Mouse (Mus musculus) kidney, adult 9 months (tissue): ENCODE data around the gene Isg20.

Source experiments
- DNase-seq: peaks from one replicate; pipeline ENCODE4 v3.0.0; 2022

Gene Isg20

DNA sequence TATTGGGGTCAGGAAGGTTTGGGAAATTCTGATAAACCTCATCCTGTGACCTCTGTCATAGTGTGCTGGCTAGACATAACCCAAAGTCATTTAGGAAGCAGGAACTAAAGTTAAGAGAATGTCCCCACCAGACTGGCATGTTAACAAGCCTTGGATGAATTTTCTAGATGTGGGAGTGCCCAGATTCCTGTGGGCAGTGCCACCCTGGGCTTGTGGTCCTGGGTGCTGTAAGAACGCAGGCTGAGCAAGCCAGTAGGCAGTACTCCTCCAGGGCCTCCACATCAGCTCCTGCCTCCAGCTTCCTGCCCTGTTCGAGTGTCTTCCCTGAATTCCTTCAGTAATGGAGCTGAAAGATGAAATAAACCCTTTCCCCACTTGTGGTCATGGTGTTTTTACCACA, 9.0 kb upstream of the Isg20 start:
- DNase-seq = no peak

DNA sequence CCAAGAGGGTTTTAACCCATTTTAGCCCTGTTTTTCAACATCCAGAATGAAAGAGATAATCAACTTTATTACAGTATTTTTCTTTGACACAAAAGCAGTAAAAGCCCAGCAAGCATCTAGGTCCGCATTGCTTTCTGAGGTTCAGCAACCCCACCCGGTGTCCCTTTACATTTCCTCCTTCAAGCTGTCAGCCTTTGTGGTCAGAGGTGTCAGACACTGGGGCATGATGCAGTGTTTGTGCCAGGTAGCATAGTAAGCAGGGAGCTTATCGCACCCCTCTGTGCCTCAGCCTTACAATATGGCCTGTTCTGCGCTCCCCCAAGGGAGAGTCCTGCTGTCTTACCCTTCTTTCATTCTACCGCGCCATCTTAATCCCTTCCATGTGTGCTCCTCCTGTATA, 4.2 kb upstream of the Isg20 start:
- DNase-seq = no peak

DNA sequence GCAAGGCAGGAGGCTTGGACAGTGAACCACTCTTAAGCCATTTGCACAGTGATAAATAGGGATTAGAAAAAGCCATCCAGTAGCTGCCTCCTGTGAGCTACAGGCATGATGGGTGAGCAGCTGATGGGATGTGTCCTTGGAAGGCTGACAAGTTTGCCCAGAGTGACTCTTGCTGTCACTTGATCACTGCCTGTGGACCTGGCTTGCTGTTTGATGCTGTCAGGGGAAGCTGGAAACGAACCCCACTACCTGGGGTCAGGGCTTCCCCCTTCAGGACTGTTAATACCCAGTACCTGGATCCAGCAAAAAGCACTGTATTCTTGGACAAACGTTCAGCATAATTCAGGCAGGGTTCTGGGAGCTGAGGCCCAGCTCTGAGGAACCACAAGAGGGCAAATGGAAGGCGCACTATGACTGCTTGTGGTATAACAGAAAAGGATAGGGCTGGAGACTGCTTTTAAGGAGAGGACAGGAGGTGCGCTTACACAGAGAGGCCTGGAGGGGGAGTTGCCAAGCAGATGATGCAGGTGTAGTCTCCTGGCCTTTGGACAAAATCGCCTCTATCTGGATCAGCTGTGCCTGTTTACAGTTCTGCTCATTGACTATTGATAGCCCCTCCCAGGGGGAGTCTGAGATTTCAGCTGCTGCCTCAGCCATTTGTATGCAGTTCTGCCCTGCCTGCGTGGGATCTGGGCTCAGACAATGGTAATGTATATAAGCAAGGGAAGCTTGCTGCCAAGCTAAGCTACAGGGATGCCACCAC, 2.7 kb upstream of the Isg20 start:
- no peak for DNase-seq

DNA sequence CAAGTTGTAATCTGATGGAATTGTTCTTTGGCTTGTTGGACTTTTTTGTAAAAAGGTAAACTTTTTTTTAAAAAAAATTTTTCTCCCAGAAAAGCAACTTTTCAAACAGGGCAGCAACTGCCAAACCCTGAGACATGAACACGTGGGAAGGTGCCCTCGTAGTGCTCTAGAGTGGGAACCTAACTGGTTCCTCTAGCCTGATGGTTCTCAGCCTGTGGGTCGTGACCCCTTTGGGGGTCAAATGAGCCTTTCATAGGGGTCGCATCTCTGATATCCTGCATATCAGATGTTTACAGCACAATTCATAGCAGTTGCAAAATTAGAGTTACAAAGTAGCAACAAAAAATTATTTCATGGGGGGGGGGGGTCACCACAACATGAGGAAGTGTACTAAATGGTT, 2.0 kb upstream of the Isg20 start:
- no peak for DNase-seq

DNA sequence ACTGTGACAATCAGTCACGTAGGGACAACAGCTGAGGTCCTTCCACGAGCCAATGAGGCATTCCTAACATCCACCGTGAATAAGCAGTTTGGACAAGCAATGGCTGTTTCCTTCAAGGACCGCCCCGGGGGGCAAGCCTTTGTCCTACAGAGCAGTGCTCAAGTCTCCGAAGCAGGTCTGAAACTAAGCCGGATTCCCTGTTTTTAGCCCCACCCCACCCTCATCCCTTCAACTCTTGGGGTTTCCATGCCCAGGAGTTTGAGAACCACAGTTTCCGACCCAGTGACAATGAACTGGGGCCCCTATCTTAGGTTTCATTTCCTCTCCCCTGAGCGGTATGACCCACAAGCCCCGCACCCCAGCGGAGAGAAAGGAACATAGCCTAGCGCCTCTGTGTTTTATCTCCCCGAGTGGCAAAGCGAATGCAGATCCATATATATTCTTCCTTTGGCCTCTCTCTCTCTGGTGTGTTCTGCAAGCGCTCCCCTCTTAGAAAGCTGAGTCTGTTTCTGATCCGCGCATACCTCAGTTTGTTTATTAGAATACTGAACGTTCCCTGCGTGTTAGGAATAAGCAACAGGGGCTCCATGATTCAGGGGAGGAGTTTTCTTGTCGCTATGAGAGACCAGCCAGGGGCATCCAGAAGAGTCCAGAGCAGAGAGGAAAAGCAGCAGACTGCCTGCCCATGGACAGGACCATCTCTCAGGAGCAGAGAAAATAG, 811 bp upstream of the Isg20 start:
- DNase-seq = no peak

DNA sequence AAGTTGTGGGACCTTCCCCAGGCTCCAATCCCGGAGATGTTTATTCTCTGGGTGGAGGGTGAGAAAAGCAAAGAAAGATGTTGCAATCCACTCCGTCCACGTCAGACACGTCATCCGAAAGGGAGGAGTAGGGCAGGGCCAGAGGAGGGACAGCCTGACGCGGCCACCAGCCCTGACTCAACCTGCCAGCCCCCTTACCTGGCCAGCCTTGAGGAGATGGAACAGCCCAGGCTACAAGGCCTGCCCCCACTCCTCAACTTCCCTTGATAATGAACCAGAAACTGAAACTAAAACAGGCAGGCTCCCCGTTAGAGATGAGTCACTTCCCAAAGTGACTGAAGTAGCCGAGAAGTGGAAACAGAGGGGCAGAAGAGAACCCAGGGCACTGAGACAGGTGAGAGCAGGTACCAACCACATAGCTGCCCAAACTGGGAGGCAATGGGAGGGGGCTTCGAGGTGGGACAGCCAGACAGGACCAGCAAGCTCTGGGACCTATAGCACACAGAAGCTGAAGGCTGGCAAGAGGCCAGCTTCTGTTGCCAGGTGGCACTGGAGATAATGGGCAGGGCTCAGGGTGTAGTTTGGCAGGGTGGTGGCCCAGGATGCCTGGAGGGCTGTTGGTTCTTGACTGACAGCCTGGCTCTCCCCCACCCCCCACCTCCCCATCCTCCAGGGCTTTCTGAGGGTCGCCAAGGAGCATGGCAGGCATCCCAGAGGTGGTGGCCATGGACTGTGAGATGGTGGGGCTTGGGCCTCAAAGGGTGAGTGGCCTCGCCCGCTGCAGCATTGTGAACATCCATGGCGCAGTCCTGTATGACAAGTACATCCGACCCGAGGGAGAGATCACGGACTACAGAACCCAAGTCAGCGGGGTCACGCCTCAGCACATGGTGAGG, 673 bp downstream of the Isg20 start:
- no peak for DNase-seq

DNA sequence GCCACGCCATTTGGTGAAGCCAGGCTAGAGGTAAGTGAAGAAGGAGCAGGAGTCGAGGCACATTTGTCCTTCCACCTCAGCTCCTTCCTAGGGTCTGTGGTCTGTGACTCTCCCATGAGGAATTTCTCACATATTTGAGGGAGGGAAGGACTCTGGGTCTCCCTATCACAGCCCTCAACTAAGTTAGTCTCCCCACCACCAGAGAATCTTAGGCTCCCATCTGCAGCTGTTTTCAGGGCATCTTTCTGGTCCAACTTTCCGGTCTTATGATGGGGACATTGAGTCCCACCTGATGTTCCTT, 1.3 kb downstream of the Isg20 start:
- no peak for DNase-seq

DNA sequence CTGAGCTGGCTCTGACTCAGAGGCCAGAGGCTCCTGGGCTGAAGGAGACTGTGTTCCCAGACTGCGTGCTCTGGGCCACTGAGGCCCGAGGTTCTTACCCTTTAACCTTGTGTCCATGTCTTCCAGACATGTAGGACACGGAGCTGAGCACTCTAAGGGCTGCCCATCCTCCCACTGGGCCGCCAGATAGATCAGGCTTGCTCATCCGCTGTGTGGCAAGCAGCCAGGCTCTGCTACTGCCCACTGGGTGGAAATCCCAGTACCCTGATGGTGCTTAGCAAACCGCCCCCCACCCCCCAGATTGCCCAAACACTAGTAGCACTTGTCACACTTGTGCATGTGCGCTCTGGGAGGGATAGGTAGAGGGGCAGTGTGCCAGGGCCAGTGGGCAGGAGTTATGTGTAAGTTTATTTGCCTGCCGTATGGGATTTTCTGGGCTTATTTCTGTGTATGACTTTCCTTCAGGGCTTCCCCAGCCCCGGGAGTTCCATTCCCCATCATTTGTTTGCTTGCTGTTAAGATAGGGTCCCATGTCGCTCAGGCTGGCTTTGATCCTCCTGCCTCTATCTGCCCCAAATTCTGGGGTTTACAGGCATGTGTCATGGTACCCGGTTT, 1.8 kb downstream of the Isg20 start:
- no peak for DNase-seq

DNA sequence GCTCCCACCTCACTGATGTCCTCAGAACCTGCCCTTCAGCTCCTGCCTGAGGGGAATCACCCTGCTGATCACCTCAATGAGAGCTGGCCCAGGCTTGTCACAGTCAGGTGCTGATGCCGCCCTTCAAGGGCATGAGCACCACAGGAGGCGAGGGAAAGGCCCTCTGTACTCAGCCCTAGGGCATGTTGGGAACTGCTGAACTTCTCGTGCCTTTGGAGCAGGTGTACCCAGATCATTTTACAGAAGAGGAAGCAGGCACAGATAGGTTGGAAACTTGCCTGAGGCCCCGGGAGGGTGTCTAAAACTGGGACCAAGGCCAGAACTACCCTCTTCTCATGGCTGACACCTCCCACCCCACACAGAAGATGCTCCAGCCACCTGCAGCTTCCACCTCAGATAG, 5.5 kb downstream of the Isg20 start:
- no peak for DNase-seq

DNA sequence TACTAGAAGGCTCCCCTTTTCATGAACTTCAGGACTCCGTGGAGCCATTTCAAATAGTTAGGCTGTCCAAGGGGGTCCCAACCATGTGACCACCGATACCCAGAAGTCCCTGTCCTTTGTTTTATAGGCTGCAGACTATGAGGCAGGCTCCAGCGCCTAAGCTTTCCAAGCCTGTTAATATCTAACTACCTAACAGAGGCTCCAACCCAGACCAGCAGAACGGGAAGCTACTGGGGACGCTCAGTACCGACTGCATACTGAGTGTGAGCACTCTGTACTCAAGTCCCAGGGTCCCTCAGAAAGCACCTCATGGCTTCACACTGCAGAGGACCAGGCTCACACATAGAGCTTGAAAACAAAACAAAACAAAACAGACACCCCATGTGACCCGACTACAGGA, 9.3 kb downstream of the Isg20 start:
- peak; percentile 56 for DNase-seq

DNA sequence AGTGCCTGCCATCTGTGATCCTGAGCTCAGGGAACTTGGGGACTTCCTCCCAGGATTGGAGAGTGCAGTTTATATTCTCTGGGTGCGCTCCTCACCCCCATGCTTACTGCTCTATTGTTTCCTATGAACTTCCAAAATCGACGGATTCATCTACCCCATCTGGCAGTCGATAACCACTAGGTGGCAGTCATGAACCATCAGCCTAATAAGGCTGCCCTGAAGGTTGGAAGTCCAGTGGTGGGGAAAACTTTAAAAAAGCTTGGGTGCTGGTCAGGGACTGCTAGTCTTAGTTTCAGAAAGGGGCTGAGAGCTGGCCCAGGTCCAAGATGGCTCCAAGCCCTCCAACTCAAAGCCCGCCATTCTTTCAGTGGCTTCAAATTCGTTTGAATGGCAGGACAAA, 11.1 kb downstream of the Isg20 start:
- peak; percentile 70 for DNase-seq

DNA sequence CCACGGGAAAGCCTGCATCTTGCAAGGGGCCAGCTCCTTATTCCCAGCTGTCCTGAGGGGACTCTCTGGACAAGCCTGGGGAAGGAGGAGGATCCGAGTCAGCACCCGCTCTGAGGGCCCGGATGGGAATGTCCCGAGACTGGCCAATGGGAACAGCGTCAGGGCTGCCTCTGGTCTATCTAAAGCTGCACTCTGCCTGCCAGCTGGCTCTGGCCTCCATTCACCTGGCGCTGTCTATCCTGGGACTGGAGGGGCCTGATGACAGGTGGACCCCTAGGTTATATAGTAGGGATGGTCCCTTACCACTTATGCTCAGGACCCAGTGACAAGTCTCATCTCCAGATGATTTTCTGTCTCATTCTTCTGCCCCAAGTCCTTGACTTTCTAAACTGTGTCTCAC, 11.6 kb downstream of the Isg20 start:
- DNase-seq = no peak

DNA sequence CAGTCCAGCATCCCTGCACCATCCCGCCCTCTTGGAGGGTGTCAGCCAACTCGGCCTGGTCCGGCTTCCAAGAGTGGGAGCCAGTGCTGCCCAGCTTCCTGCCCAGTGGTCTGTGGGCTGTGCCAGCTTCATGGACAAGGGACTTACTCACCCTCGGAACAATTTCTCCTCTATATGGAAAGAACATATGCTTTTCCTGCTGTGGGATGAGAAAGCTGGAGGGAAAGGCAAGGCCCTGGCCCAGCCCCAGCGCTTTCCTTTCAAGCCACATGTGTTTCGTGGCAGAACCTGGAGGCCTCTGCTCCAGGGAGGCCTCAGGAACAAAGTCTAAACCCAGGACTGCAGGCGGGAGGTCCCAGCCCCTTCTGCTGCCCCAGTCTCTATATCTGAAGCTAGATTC, 12.5 kb downstream of the Isg20 start:
- DNase-seq = no peak

DNA sequence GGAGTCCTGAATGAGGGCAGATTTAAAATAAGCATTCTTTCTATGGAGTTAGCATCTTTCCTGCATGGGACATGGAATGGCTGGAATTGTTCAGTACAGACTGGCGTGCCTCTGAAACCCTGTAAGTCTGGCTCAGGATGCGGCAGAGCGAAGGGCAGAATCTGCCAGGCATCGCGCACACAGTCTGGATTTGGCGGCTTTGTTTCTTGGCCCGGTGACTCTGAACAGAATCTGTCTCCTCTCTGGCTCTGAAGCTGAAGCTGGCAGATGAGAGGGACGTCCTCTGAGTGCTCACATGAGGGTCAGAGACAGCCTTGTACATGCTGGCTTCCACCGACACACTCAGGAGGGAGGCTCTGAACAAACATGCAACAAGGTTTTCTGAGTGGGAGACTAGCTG, 12.9 kb downstream of the Isg20 start:
- DNase-seq = no peak

DNA sequence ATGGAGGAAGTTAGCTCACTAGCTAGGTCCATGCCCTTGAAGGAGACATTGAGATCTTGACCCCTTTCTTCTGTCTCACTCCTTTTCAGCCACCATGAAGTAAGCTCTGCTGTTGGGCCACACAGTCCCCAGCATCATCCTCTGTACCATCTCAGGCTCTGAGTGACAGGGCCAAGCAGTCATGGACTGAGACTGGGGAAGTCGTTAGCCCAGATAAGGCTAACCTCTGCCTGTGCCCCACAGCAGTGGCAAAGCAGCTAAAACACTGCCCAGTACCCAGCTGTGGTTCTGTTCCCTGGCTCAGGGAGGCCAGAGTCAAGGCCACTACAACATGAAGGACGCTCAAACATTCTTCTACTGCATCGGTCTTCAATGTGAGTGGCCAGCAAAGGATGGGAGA, 14.0 kb downstream of the Isg20 start:
- no peak for DNase-seq

DNA sequence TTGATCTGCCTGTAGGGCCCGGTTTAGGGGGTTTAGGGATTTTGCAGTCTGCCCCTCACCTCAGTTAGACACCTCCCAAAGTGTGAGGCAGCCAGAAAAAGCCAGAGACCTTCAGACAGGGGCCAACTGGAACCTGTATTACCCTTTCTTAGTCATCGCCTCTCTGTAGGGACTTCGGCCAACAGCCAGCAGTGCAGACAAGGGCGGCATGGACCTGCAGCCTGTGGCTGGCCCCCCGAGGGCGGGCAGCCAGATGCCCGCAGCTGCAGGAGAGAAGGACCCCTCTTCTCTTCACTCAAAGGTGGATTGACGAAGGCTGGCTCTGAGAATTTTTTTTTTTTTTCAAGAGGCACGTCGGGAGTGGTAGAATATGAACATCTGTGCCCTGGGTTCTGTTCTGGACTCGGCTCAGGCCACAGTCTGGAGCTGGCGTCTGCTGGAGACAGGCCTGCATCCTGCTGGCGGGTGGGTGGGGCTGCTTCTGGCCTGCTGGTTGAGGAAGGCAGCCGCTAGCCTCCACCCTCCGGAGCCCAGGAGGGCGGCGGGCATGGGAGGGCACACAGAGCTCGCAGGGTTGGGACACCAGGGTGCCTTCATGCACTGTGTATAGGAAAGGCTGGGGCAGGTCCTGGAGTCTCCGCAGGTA, 25.9 kb downstream of the Isg20 start:
- no peak for DNase-seq

DNA sequence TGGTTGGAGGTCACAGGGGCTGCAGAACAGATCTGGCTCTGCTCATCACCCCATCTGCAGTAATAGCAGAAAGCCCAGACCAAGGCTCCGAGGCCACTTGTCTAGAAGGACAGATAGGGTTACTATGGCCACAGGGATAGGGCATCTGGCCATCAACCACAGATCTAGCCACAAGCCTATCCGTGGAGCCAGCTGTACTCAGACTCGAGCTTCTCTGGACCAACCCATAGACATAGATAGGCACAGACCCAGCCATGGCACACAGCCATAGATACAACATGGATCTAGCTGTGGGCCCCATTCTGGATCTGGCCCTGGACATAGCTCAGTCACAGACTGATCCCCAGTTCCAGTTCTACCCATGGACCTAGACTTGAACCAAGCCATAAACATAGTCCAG, 27.7 kb downstream of the Isg20 start:
- no peak for DNase-seq

DNA sequence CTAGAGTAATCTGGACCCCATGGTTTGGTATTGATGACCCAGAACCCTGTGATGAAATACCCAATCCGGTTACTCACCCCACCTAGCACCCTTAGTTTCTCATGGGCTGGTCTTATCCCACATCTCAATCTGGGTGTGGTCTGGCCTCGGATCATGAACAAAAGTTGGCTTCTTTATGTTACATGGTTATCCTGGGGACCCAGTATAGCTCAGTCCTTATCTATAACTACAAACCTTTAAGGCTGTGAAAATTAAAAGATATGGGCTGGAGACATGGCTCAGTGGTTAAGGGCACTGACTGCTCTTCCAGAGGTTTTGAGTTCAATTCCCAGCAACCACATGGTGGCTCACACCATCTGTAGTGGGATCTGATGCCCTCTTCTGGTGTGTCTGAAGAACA, 29.3 kb downstream of the Isg20 start:
- no peak for DNase-seq

DNA sequence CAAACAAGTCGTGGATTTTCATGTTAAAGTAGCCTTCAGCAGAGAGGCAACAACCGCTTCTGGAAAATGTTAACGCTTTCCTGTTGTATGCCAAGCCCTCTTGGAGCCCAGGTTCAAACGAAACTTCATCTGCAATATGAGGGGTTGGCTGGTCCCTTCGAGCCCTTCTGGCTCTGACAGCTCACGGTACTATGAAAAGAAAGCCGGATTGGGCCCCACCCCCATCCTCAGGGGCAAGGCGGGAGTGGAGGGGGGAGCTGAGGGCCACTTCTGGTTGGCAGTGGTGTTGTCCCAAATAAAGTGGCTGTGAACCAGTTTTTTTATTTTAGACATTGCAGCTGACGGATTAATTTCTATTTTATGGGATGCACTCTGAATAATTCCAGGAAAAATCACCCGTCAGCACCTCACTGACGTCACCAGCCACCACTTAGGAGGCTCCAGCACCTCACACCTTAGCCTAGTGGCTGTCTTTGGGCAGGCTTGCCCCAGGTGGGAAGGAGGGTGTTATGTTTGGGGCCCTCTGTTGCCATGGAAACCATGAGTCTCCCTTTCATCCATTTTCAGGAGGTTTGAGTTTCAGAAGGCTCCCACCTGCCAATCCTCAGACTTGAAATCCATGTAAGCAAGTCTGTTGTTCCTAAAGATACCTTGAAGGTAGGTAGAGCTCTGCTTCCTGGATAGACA, 40.8 kb downstream of the Isg20 start:
- DNase-seq = no peak

DNA sequence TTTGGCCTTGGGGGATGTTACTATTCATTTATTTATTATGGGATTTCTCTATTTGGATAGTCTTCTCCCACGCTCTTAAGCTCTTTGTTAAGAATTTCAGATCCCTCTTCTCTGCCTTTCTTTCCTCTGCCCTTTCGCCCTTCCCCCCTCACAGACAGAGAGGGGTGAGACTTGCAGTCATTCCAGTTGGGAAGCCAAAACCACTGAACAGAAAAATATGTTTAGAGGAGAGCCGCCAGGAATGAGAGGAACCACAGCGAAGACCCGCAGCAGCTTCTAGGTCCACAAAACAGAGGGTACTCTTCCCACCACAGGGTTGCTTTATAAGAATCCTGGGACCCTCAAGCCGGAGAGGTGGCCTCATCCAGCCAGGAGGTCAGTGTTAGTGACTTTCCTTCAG, 41.4 kb downstream of the Isg20 start:
- DNase-seq = no peak

DNA sequence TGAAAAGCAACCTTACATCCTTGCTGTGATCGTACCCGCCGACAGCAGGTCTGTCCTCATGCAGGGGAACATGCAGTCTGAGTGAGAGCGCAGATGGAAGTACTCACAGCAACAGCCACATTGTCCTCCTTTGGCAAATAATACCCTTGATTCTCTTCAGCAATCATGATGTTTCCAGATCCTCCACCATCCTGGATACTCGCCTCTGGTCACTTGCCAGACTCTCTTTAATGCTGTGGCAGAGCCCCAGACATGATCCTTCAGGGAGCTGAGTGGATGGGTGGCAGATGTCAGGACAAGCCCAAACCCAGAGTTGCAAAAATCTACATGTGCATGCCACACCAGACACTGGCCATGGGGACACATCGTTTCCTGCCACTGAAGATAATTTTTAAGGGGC, 41.9 kb downstream of the Isg20 start:
- no peak for DNase-seq

DNA sequence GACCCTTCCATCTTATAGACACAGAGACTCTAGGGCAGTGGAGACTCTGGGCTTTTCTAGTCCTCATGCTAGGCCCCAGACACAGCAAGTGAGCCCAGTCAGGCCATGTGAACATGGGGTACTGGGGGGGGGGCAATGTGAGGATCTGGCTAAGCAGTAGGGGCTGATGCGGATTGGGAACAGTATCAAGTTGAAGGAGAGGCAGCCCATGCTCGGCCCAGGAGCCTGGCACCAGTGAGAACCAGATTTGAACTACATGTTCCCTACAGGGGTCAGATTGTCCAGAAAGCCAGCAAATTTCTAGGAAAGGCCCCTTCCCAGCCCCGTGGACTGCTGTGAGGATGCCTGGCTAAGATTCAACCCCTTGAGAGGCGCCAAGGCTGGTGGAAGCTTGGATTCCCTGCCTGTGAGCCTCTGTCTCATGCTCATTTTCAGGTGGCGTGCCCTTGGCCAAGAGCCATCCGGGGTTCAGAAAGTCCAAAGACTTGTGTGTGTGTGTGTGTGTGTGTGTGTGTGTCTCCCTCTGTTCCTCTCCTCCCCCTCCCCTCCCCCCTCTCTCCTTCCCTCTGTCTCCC, 45.4 kb downstream of the Isg20 start:
- DNase-seq = peak; percentile 45
